Mouse (Mus musculus): Measurements from ENCODE around the gene 4930505A04Rik.

DNA sequence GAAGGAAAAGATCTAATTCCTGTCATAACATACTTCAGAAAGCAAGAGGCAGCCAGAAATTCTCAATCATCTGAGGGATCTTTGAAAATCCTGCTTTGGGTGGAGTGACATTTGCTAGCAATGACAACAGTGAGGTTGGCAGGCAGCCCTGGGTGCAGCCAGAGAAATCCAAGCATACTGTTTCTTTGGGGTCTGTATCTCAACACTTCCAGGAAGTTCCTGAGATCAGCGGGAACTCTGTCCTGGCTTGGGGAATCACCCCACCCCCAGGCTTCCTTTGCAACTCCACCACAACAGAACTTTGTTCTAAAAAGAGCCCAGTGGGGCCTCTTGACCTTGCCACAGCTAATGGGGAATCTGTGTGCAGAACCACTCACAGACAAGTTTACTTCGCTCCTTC is 66.0 kb downstream of the 4930505A04Rik start:
- no peak for TF ChIP-seq CTCF (conservative IDR thresholded peaks at IDR 0.05; ENCODE audit: insufficient read depth, insufficient read length, low read depth, low read length)
- no peak for TF ChIP-seq POLR2A (IDR thresholded peaks at IDR 0.05; ENCODE audit: low read depth, low read length)
